Mouse (Mus musculus) frontal cortex, postnatal 10 days (tissue): ENCODE measurements around the gene Mbl2.
A peak's percentile ranks its signal among the peaks of the same experiment; 100 is the strongest.
"Not testable (repeated sequence)": the region's sequence is repeated elsewhere in the genome, so short reads cannot be mapped to it uniquely, and the experiment has no call there.

ENCODE experiments used
- DNase-seq, 2 experiments: peaks; one replicate each; pipeline ENCODE4 v3.0.0; 2022; ENCODE audit warnings: low spot score in 2 of 2, mixed read lengths in 1 of 2

The Mbl2 gene

GRCm38 (mm10) chr19:30232691-30233090, at the start of gene Mbl2:
Gene Mbl2, plus strand, starts transcription at chr19:30232942.
- no peak for DNase-seq

DNA sequence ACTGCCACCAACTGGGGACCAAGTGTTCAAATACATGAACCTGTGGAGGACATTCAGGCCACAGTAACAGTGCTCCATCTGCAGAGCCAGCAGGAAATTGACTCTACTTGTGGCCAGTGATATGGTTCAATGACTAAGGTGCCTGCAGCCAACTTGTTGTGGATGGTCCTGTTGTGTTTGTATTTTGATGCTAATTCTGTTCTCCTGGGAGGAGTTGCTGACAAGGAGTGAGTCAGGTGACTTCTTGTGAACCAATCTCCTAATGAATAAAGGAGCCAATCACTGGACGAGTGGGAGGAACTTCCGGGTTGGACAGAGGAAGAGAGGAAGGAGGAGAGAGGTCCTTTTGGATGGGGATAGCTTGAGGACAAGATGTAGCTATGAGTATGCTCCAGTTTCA, 47.2 kb upstream of the Mbl2 start:
- DNase-seq, result no peak

DNA sequence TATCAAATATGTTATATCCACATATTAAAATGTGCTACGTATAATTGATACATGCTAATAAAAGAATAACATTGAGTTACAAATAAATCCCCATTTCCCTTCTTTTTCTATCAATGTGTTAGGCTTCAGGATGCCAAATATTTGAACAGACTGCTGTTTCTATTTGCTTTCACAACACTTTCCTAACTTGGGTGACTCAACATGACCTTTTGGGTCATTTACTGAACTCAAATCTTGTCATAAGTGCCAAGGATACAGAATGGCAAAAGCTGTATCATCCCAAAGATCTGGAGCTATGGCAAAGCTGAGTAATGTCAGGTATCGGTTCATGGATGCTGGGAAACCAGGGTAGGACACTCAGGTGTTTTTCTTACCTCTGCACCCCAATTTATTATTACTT, 45.5 kb upstream of the Mbl2 start:
- DNase-seq, result no peak

DNA sequence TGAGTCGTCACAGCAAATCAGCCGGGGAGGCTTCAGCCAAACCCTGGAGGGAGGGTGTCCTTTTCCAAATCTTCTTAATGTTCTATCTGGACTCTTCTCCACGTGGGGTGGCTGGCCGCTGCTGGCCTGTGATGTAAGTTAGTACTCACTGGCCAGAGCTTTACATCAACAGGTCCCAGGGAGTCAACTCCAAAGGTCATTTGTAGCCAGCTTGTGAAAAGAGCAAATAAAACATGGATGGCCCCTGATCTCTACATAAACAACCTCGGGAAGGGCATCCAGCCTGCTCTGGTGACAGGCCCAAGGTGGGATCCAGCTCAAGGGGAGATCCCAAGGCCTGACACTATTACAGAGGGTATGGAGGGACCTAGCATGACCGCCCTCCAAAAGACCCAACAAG, 37.7 kb upstream of the Mbl2 start:
- DNase-seq, result no peak

DNA sequence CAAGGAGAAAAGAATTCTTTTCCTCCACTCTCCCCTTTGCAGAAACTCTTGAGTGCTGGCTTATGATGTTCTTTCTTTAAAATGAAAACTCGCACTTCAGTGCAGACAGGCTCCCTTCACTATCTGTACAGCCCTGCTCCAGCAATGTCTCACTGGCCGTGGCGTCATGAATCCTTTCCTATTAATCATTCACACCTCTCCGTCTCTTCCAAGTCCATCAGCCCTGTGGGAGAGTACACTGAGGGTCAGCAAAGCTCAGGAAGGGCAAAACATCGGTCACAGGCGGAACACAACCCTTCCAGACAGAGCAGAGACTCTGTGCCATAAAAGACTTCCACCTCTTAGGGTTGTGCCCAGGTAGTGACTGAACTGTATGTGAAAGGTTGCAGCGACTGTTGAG, 30.6 kb upstream of the Mbl2 start:
- no peak for DNase-seq

- DNase-seq, result peak in 1 of 2 experiments; percentile 14
Observed at GRCm38 (mm10) chr19:30205159-30205816, 27.5 kb upstream of the Mbl2 start.

DNA sequence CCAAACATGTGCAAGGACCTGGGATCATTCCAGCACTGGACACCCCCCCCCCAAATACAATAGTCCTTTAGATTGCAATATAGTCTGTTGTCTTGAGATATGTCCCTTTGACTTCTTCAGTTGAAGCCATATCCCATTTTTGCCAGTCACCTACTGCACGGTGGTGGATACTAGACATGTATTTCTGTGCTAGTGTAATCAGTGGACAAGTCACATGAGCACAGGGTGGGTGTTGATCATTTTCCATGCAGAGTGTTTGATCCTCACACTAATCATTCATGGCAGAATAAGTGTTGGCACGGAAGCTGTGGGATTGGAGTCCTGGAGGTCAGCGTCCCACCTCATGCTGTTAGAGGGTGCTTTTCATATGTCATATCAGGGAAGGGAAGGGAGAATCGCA, 26.9 kb upstream of the Mbl2 start:
- DNase-seq, result no peak

- DNase-seq, result no peak
Observed at GRCm38 (mm10) chr19:30206981-30207380, 25.8 kb upstream of the Mbl2 start.

- DNase-seq, result not testable (repeated sequence)
Observed at GRCm38 (mm10) chr19:30209006-30209405, 23.7 kb upstream of the Mbl2 start.

DNA sequence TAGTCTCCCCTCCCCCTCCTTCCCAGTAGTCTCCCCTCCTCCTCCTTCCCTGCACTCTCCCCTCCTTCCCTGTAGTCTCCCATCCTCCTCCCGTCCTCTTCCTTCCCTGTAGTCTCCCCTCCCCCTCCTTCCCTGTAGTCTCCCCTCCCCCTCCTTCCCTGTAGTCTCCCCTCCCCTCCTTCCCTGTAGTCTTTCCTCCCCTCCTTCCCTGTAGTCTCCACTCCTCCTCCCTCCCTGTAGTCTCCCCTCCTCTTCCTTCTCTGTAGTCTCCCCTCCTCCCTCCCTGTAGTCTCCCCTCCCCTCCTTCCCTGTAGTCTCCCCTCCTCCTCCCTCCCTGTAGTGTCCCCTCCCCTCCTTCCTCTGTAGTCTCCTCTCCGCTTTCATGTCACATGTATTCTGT, 18.7 kb upstream of the Mbl2 start:
- no peak for DNase-seq

GRCm38 (mm10) chr19:30215736-30216135, 17.0 kb upstream of the Mbl2 start:
- not testable (repeated sequence) for DNase-seq

DNA sequence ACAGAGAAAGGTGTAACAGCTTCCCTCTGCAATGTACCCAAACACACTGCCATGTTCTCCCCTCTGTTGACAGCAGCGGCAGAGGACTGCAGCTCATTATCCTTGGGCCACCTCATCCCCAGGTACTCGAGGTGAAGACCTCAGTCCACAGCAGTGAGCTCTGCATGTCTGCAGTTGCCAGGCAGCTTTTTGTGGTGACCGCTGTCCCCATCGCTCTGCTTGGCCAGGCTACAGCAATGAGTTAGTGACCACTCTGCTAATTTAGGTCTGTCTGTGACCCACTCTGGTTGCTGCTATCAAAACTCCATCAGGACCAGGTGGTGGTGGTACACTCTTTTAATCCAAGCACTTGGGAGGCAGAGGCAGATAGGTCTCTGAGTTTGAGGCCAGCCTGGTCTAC, 16.6 kb upstream of the Mbl2 start:
- DNase-seq, result no peak

- DNase-seq, result peak in 1 of 2 experiments; percentile 19
Observed at GRCm38 (mm10) chr19:30217335-30217734, 15.4 kb upstream of the Mbl2 start.

GRCm38 (mm10) chr19:30222593-30222992, 10.1 kb upstream of the Mbl2 start:
- DNase-seq, result not testable (repeated sequence)

- DNase-seq, result no peak
Observed at GRCm38 (mm10) chr19:30229477-30229876, 3.3 kb upstream of the Mbl2 start.

- no peak for DNase-seq
Observed at GRCm38 (mm10) chr19:30234416-30234815, 1.7 kb downstream of the Mbl2 start.

GRCm38 (mm10) chr19:30247359-30247758, 14.6 kb downstream of the Mbl2 start:
- no peak for DNase-seq

GRCm38 (mm10) chr19:30248822-30249221, 16.1 kb downstream of the Mbl2 start:
- DNase-seq, result peak; percentile 25 to 64

DNA sequence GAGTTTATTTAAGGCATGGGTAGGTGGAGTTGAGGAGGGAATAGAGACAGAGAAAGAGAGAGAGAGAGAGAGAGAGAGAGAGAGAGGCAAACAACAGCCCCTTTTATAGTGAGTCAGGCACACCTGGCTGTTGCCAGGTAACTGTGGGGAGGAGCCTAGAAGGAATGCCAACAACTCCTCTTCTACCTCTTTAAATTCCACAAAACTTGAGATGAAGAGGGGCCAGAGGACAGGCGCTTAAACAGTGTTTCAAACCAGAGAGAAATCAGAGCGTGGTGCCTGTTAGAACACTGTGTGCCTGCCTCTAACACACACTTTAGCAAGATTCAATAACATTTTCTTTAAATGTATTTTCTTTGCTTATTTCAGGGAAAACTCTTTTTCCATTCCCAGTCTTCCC, 19.5 kb downstream of the Mbl2 start:
- DNase-seq, result no peak

DNA sequence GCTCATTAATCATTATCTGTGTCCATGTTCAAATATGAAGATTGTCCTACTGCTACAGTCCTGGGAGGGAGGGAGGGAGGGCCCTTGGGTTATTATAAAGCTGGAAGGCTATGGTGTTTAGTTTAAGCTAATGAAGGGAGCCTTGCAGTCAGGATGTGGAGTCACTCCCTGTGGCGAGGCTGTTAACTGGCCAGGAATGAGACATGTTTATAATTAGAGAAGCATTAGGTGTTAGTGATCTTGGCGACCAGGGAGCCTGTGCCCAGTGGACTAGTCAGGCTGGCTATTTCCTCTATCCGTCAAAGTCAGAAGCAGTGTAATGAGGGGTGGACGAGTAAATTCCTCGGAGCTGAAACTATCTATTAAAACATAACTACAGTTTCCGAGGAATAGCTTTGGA, 23.6 kb downstream of the Mbl2 start:
- DNase-seq, result no peak

- DNase-seq, result no peak
Observed at GRCm38 (mm10) chr19:30281125-30281524, 48.4 kb downstream of the Mbl2 start.

DNA sequence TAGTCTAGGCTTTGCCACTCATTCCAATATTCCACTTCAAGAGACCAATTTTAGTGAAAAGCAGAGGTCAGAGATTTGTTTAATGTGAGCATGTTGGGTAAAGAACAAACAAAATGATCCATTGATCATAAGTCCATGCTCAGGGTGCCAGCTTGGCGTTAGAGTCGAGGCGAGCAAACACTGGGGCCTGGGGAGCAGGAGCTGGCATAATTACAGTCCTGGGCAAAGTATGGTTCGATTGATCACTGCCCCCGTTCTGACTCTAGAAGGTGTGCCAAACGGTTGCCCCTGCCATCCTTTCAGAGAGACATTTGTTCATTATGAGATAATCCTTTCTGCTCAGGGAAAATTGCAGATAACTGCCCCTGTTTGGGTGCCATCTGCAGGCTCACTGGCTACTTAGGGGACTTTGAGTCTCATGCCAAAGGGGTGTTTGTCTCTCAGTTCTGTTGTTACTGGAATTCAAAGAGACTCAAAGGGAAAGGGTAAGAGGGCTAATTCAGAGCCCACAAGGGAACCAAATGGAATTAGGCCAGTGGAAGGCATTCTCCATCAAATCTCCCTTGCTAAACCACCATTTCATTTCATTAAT, 55.3 kb downstream of the Mbl2 start:
- DNase-seq, result no peak
